In the genomic region with DNA sequence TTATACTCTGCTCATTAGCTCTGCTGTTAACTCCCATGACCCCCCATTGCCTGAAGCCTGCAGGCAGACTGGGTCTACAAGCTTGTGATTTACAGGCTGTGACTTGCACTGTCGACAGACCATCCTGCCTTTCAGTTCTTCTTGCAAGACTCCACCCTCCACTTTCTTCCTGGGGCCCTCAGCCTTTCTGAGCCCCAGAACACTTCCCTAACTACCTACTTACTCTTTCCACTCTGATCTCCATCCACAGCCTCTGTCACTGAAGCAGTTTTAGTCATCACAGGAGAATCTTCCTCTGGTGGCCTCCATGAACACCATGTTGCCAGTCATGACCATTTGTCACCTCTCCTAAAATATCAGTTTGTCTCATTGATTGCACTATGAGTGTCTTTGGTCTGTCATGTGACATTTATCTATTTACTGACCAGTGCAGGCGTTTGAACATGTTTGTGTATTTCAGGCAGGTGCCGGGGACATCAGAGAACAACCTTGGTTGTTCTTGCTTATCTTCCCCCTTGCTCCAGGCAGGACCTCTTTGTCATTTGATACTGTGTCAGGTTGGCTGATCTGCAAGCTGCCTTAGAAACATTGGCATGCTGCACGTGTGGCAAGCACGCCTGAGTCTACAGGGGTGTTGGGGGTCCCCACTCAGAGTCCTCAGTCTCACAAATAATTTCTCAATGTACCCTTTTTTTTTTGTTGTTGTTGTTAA, we compare ENCODE assay signal across 9 mouse cellular contexts. TPM values are rescaled to one million over a fixed set of nuclear protein-coding genes. Genes with fewer than 3 reads are reported as not detected.
DNase-seq lines count a peak whose midpoint lies in the region; ATAC-seq and TF ChIP-seq lines count a peak whose summit lies in the region.
"Had no signal": no experiment of that assay in that cellular context is flagged by ENCODE, and none has a peak within 500 bp of the region (broad histone marks: within the 10 kb centered on the region; RNA-seq: fewer than 3 reads in every experiment).

No protein-coding gene starts in this region.

- peak; percentile 58; the same call in 1 of the 2 replicates for TF ChIP-seq EP300 in CH12.LX (IDR thresholded peaks at IDR 0.05; ENCODE audit: low read length)

- peaks cover 30% of the 10 kb centered on the region for H3K36me3 ChIP-seq in kidney, embryonic 15.5 days
- peaks cover 32 to 35% of the 10 kb centered on the region in 2 experiments for H3K36me3 ChIP-seq in CH12.LX (replicated peaks in 1 of 2; ENCODE audit: control insufficient read depth in 1 of 2, insufficient read depth in 1 of 2, low read length in 1 of 2)
- H3K36me3 ChIP-seq in embryonic facial prominence, embryonic 12.5 days, result peaks cover 32% of the 10 kb centered on the region
- peaks cover 24% of the 10 kb centered on the region for H3K36me3 ChIP-seq in liver, embryonic 16.5 days (ENCODE audit: control insufficient read depth, insufficient read depth)

- H3K4me2 ChIP-seq in kidney, embryonic 15.5 days, result no peak overlapping the region
- peak overlapping the region; percentile 26 for H3K4me2 ChIP-seq in CH12.LX (ENCODE audit: insufficient read depth, low read depth, poor library complexity, severe bottlenecking)
- no peak overlapping the region for H3K4me2 ChIP-seq in embryonic facial prominence, embryonic 12.5 days (replicated peaks)
- H3K4me2 ChIP-seq in liver, embryonic 16.5 days (ENCODE audit: low read depth, low read length), result no peak overlapping the region
- H3K4me2 ChIP-seq: midbrain, embryonic 13.5 days had no signal

- H3K9me3 ChIP-seq in kidney, embryonic 15.5 days (replicated peaks), result no peaks in the 10 kb centered on the region
- no peaks in the 10 kb centered on the region for H3K9me3 ChIP-seq in CH12.LX (replicated peaks; ENCODE audit: low read length)
- H3K9me3 ChIP-seq in embryonic facial prominence, embryonic 12.5 days, result no peaks in the 10 kb centered on the region
- H3K9me3 ChIP-seq in liver, embryonic 16.5 days (replicated peaks; ENCODE audit: control insufficient read depth, low read length), result no peaks in the 10 kb centered on the region
- H3K9me3 ChIP-seq: midbrain, embryonic 13.5 days had no signal

- 0 out of 2 replicates have a peak, but pooled peaks have one; percentile 5 for ATAC-seq in kidney, embryonic 15.5 days (replicated peaks; ENCODE audit: low FRiP score)
- ATAC-seq in embryonic facial prominence, embryonic 12.5 days (ENCODE audit: insufficient number of reproducible peaks, insufficient read depth, low FRiP score, low TSS enrichment), result no peak
- ATAC-seq in liver, embryonic 16.5 days (ENCODE audit: low read depth), result no peak
- no peak for ATAC-seq in frontal cortex, adult (ENCODE audit: low TSS enrichment)

- H3K9ac ChIP-seq in kidney, embryonic 15.5 days, result no peak overlapping the region; the same call in 1 of the 2 replicates
- H3K9ac ChIP-seq in CH12.LX (ENCODE audit: insufficient read depth, low read depth), result peak overlapping the region; percentile 36
- no peak overlapping the region for H3K9ac ChIP-seq in embryonic facial prominence, embryonic 12.5 days
- no peak overlapping the region; the same call in 1 of the 2 replicates for H3K9ac ChIP-seq in liver, embryonic 16.5 days (ENCODE audit: low read depth, low read length)
- H3K9ac ChIP-seq: midbrain, embryonic 13.5 days had no signal

- WGBS in kidney, embryonic 15.5 days, result 24% methylated on average over 5 of the region's 5 CpGs
- WGBS in embryonic facial prominence, embryonic 12.5 days, result 53% methylated on average over 5 of the region's 5 CpGs
- WGBS in liver, embryonic 16.5 days (ENCODE audit: insufficient replicate concordance), result 9% methylated on average over 5 of the region's 5 CpGs

- dilution Hi-C loops in CH12.LX (cut with MboI; ENCODE audit: extremely low pct_ligation_motif_present, extremely low pct_unique_long_range_greater_than_20kb, low sequenced_read_pairs), result no loop called here

- H3K4me3 ChIP-seq in kidney, embryonic 15.5 days (replicated peaks), result no peak overlapping the region
- H3K4me3 ChIP-seq in CH12.LX (replicated peaks in 1 of 3; ENCODE audit: low read depth in 2 of 3, low read length in 2 of 3, poor library complexity in 1 of 3), result no peak overlapping the region
- H3K4me3 ChIP-seq in embryonic facial prominence, embryonic 12.5 days, result no peak overlapping the region
- no peak overlapping the region for H3K4me3 ChIP-seq in liver, embryonic 16.5 days (ENCODE audit: low read depth, low read length)
- H3K4me3 ChIP-seq: midbrain, embryonic 13.5 days had no signal

- in situ Hi-C loops in CH12.LX (cut with MboI; ENCODE audit: low pct_ligation_motif_present, low pct_unique_long_range_greater_than_20kb, low sequenced_read_pairs), result no loop called here

- TF ChIP-seq CTCF in CH12.LX (conservative IDR thresholded peaks at IDR 0.05 in 1 of 2, IDR thresholded peaks at IDR 0.05 in 1 of 2; ENCODE audit: low read depth in 2 of 2, low read length in 2 of 2), result no peak

- no peak for TF ChIP-seq RAD21 in CH12.LX (IDR thresholded peaks at IDR 0.05; ENCODE audit: low read depth, low read length)

- DNase-seq in kidney, adult 8-10 months, result no peak
- peak; percentile 83 for DNase-seq in CH12.LX (ENCODE audit: extremely low read depth)
- DNase-seq in right cerebral cortex, postnatal 4 days, result no peak
- no peak for DNase-seq in ovary, postnatal 36 days (ENCODE audit: low spot score)

- peaks cover 55% of the 10 kb centered on the region for H3K4me1 ChIP-seq in kidney, embryonic 15.5 days
- H3K4me1 ChIP-seq in CH12.LX (ENCODE audit: control insufficient read depth in 1 of 2, insufficient read depth in 2 of 2), result peaks cover 8 to 66% of the 10 kb centered on the region in 2 experiments
- peaks cover 16% of the 10 kb centered on the region for H3K4me1 ChIP-seq in embryonic facial prominence, embryonic 12.5 days
- peaks cover 44% of the 10 kb centered on the region for H3K4me1 ChIP-seq in liver, embryonic 16.5 days (ENCODE audit: control insufficient read depth, low read depth, low read length)

- H3K79me2 ChIP-seq in CH12.LX (replicated peaks; ENCODE audit: control insufficient read depth, extremely low read depth, insufficient read depth, poor library complexity, severe bottlenecking), result no peaks in the 10 kb centered on the region

- TF ChIP-seq POLR2A in CH12.LX (IDR thresholded peaks at IDR 0.05; ENCODE audit: low read depth, low read length), result peak; percentile 62; the same call in 1 of the 2 replicates

- H3K27me3 ChIP-seq in kidney, embryonic 15.5 days, result no peaks in the 10 kb centered on the region
- H3K27me3 ChIP-seq in CH12.LX (replicated peaks), result no peaks in the 10 kb centered on the region
- H3K27me3 ChIP-seq in embryonic facial prominence, embryonic 12.5 days, result no peaks in the 10 kb centered on the region
- H3K27me3 ChIP-seq in liver, embryonic 16.5 days (ENCODE audit: control insufficient read depth, insufficient read depth, low read depth, low read length), result no peaks in the 10 kb centered on the region
- H3K27me3 ChIP-seq: midbrain, embryonic 13.5 days had no signal

- H3K27ac ChIP-seq in kidney, embryonic 15.5 days, result peak overlapping the region; percentile 92
- H3K27ac ChIP-seq in CH12.LX (ENCODE audit: insufficient read depth, low read depth), result peak overlapping the region; percentile 88
- peak overlapping the region; percentile 64; the same call in 1 of the 2 replicates for H3K27ac ChIP-seq in embryonic facial prominence, embryonic 12.5 days
- H3K27ac ChIP-seq in liver, embryonic 16.5 days (ENCODE audit: low read length), result peak overlapping the region; percentile 73

TF ChIP-seq in CH12.LX, 34 proteins besides CTCF, POLR2A, EP300 and RAD21 (continues in another document):
- TF ChIP-seq CHD2 (IDR thresholded peaks at IDR 0.05; ENCODE audit: low read length), result no peak; the same call in 1 of the 2 replicates
- peak; percentile 75 for TF ChIP-seq ETS1 (conservative IDR thresholded peaks at IDR 0.05; ENCODE audit: low read depth, low read length)

RNA-seq across cellular contexts. Expression of gene Btbd2, which starts 6.8 kb away (rescaled TPM):
- 78.6 and 83.2 TPM in 2 replicates for polyA plus RNA-seq in kidney, embryonic 15.5 days (2015; fragmentation: Nextera tagmentation; extraction: Ambion mirVana)
- total RNA-seq in CH12.LX (2012; rRNA removed) (19.3 and 26.2 TPM in 2 replicates), CH12.LX (2014; rRNA removed) (10.0 and 11.1 TPM in 2 replicates)
- 18.8 and 19.4 TPM in 2 replicates for polyA plus RNA-seq in CH12.LX (2012; ENCODE audit: insufficient read length, low read depth)
- polyA plus RNA-seq in embryonic facial prominence, embryonic 12.5 days (2016; fragmentation: Nextera tagmentation; extraction: Ambion mirVana), result 109 and 110 TPM in 2 replicates
- 2.8 and 5.1 TPM in 2 replicates for polyA plus RNA-seq in liver, embryonic 16.5 days (2015; fragmentation: Nextera tagmentation; extraction: Ambion mirVana)

RNA-seq across cellular contexts. Expression of gene Mknk2, which starts 14.3 kb away (rescaled TPM):
- polyA plus RNA-seq in kidney, embryonic 15.5 days (2015; fragmentation: Nextera tagmentation; extraction: Ambion mirVana), result 95.3 and 103 TPM in 2 replicates
- total RNA-seq in CH12.LX (2012; rRNA removed) (91.5 and 110 TPM in 2 replicates), CH12.LX (2014; rRNA removed) (121 and 138 TPM in 2 replicates)
- 175 and 199 TPM in 2 replicates for polyA plus RNA-seq in CH12.LX (2012; ENCODE audit: insufficient read length, low read depth)
- 117 and 122 TPM in 2 replicates for polyA plus RNA-seq in embryonic facial prominence, embryonic 12.5 days (2016; fragmentation: Nextera tagmentation; extraction: Ambion mirVana)
- 41.5 and 54.4 TPM in 2 replicates for polyA plus RNA-seq in liver, embryonic 16.5 days (2015; fragmentation: Nextera tagmentation; extraction: Ambion mirVana)

RNA-seq across cellular contexts. Expression of gene Mob3a, which starts 38.1 kb away (rescaled TPM):
- 37.7 and 41.5 TPM in 2 replicates for polyA plus RNA-seq in kidney, embryonic 15.5 days (2015; fragmentation: Nextera tagmentation; extraction: Ambion mirVana)
- total RNA-seq in CH12.LX (2012; rRNA removed), result 56.9 and 71.7 TPM in 2 replicates
- total RNA-seq in CH12.LX (2014; rRNA removed), result 65.2 and 71.4 TPM in 2 replicates
- polyA plus RNA-seq in CH12.LX (2012; ENCODE audit: insufficient read length, low read depth), result 75.0 and 84.2 TPM in 2 replicates
- polyA plus RNA-seq in embryonic facial prominence, embryonic 12.5 days (2016; fragmentation: Nextera tagmentation; extraction: Ambion mirVana), result 57.4 and 60.9 TPM in 2 replicates
- 26.1 and 27.4 TPM in 2 replicates for polyA plus RNA-seq in liver, embryonic 16.5 days (2015; fragmentation: Nextera tagmentation; extraction: Ambion mirVana)

RNA-seq across cellular contexts. Expression of gene Izumo4, which starts 38.3 kb away (rescaled TPM):
- 22.8 and 26.2 TPM in 2 replicates for polyA plus RNA-seq in kidney, embryonic 15.5 days (2015; fragmentation: Nextera tagmentation; extraction: Ambion mirVana)
- 8.1 and 9.6 TPM in 2 replicates for total RNA-seq in CH12.LX (2012; rRNA removed)
- 2.7 and 4.3 TPM in 2 replicates for total RNA-seq in CH12.LX (2014; rRNA removed)
- 5.9 TPM in 2 replicates for polyA plus RNA-seq in CH12.LX (2012; ENCODE audit: insufficient read length, low read depth)
- polyA plus RNA-seq in embryonic facial prominence, embryonic 12.5 days (2016; fragmentation: Nextera tagmentation; extraction: Ambion mirVana), result 20.5 and 23.6 TPM in 2 replicates
- 9.3 and 10.4 TPM in 2 replicates for polyA plus RNA-seq in liver, embryonic 16.5 days (2015; fragmentation: Nextera tagmentation; extraction: Ambion mirVana)

RNA-seq across cellular contexts. Expression of gene Csnk1g2, which starts 41.0 kb away (rescaled TPM):
- polyA plus RNA-seq in kidney, embryonic 15.5 days (2015; fragmentation: Nextera tagmentation; extraction: Ambion mirVana), result 156 and 183 TPM in 2 replicates
- 44.1 and 50.3 TPM in 2 replicates for total RNA-seq in CH12.LX (2012; rRNA removed)
- 44.3 and 50.1 TPM in 2 replicates for total RNA-seq in CH12.LX (2014; rRNA removed)
- 55.9 and 59.0 TPM in 2 replicates for polyA plus RNA-seq in CH12.LX (2012; ENCODE audit: insufficient read length, low read depth)
- polyA plus RNA-seq in embryonic facial prominence, embryonic 12.5 days (2016; fragmentation: Nextera tagmentation; extraction: Ambion mirVana), result 250 and 263 TPM in 2 replicates
- 5.0 and 9.8 TPM in 2 replicates for polyA plus RNA-seq in liver, embryonic 16.5 days (2015; fragmentation: Nextera tagmentation; extraction: Ambion mirVana)
